8 mouse cellular contexts compared by ENCODE assay signal in genomic region chr2:117541471-117541870, GRCm38 (mm10).
DNase-seq lines count a peak whose midpoint lies in the region; ATAC-seq and TF ChIP-seq lines count a peak whose summit lies in the region.

No protein-coding gene starts in this region.

- H3K9ac ChIP-seq in intestine, embryonic 14.5 days (ENCODE audit: low read length), result no peak overlapping the region
- no peak overlapping the region for H3K9ac ChIP-seq in intestine, embryonic 16.5 days (ENCODE audit: low read depth, low read length)
- H3K9ac ChIP-seq in forebrain, embryonic 15.5 days (replicated peaks), result no peak overlapping the region
- H3K9ac ChIP-seq in hindbrain, embryonic 16.5 days (ENCODE audit: low read depth, low read length), result no peak overlapping the region
- H3K9ac ChIP-seq in midbrain, embryonic 13.5 days (replicated peaks), result no peak overlapping the region
- no peak overlapping the region for H3K9ac ChIP-seq in stomach, postnatal 0 days (ENCODE audit: low read length)

- H3K4me3 ChIP-seq in intestine, embryonic 14.5 days (ENCODE audit: low read depth, low read length), result no peak overlapping the region
- no peak overlapping the region for H3K4me3 ChIP-seq in intestine, embryonic 16.5 days (ENCODE audit: low read length)
- H3K4me3 ChIP-seq in forebrain, embryonic 15.5 days, result no peak overlapping the region
- no peak overlapping the region for H3K4me3 ChIP-seq in hindbrain, embryonic 16.5 days (ENCODE audit: low read length)
- no peak overlapping the region for H3K4me3 ChIP-seq in midbrain, embryonic 13.5 days (replicated peaks)
- H3K4me3 ChIP-seq in stomach, postnatal 0 days (ENCODE audit: low read depth, low read length), result no peak overlapping the region

- no peaks in the 10 kb centered on the region for H3K4me1 ChIP-seq in intestine, embryonic 14.5 days (replicated peaks; ENCODE audit: control insufficient read depth, insufficient read depth, low read length)
- no peaks in the 10 kb centered on the region for H3K4me1 ChIP-seq in intestine, embryonic 16.5 days (ENCODE audit: control insufficient read depth, insufficient read depth, low read length)
- no peaks in the 10 kb centered on the region for H3K4me1 ChIP-seq in forebrain, embryonic 15.5 days
- H3K4me1 ChIP-seq in hindbrain, embryonic 16.5 days (ENCODE audit: control insufficient read depth, insufficient read depth, low read depth, low read length), result no peaks in the 10 kb centered on the region
- H3K4me1 ChIP-seq in midbrain, embryonic 13.5 days (replicated peaks), result 0 out of 2 replicates have a peak, but pooled peaks cover 6% of the 10 kb centered on the region
- H3K4me1 ChIP-seq in stomach, postnatal 0 days (replicated peaks; ENCODE audit: control insufficient read depth, insufficient read depth), result no peaks in the 10 kb centered on the region

- WGBS in intestine, embryonic 14.5 days, result 13% methylated on average over 6 of the region's 6 CpGs
- WGBS in intestine, embryonic 16.5 days, result 13% methylated on average over 6 of the region's 6 CpGs
- WGBS in forebrain, embryonic 15.5 days, result 10% methylated on average over 6 of the region's 6 CpGs
- 13% methylated on average over 6 of the region's 6 CpGs for WGBS in hindbrain, embryonic 16.5 days
- WGBS in midbrain, embryonic 13.5 days, result 15% methylated on average over 6 of the region's 6 CpGs
- 8% methylated on average over 6 of the region's 6 CpGs for WGBS in stomach, postnatal 0 days

- peak; percentile 85 for TF ChIP-seq CTCF in stomach, postnatal 0 days (IDR thresholded peaks at IDR 0.05; ENCODE audit: low read depth)

- H3K27me3 ChIP-seq in intestine, embryonic 14.5 days (replicated peaks; ENCODE audit: control insufficient read depth, insufficient read depth, low read length), result no peaks in the 10 kb centered on the region
- H3K27me3 ChIP-seq in intestine, embryonic 16.5 days (replicated peaks; ENCODE audit: control insufficient read depth, insufficient read depth, low read length), result 0 out of 2 replicates have a peak, but pooled peaks cover 3% of the 10 kb centered on the region
- no peaks in the 10 kb centered on the region for H3K27me3 ChIP-seq in forebrain, embryonic 15.5 days
- no peaks in the 10 kb centered on the region for H3K27me3 ChIP-seq in hindbrain, embryonic 16.5 days (replicated peaks; ENCODE audit: control insufficient read depth, insufficient read depth, low read length)
- peaks cover 40% of the 10 kb centered on the region for H3K27me3 ChIP-seq in midbrain, embryonic 13.5 days
- H3K27me3 ChIP-seq in stomach, postnatal 0 days (ENCODE audit: control insufficient read depth, insufficient read depth, low read length), result no peaks in the 10 kb centered on the region

- DNase-seq in intestine, embryonic 14.5 days (ENCODE audit: low spot score), result peak; percentile 85
- DNase-seq in brain, embryonic 18.5 days (ENCODE audit: low read depth, low spot score), result peak; percentile 51
- DNase-seq in left cerebral cortex, adult 8-10 months (ENCODE audit: low spot score in 2 of 2), result peak; percentile 37 to 57
- peak; percentile 65 for DNase-seq in stomach, postnatal 0 days (ENCODE audit: low spot score)

- no peak for TF ChIP-seq EP300 in stomach, postnatal 0 days (optimal IDR thresholded peaks at IDR 0.05)

- H3K4me2 ChIP-seq in intestine, embryonic 14.5 days (ENCODE audit: low read length), result no peak overlapping the region
- no peak overlapping the region for H3K4me2 ChIP-seq in intestine, embryonic 16.5 days (ENCODE audit: low read depth, low read length)
- no peak overlapping the region for H3K4me2 ChIP-seq in forebrain, embryonic 15.5 days (replicated peaks)
- no peak overlapping the region for H3K4me2 ChIP-seq in hindbrain, embryonic 16.5 days (ENCODE audit: low read length)
- no peak overlapping the region for H3K4me2 ChIP-seq in midbrain, embryonic 13.5 days (replicated peaks)
- H3K4me2 ChIP-seq in stomach, postnatal 0 days (replicated peaks; ENCODE audit: low read depth), result no peak overlapping the region

- no peaks in the 10 kb centered on the region for H3K9me3 ChIP-seq in intestine, embryonic 14.5 days (ENCODE audit: control insufficient read depth, low read length)
- no peaks in the 10 kb centered on the region for H3K9me3 ChIP-seq in intestine, embryonic 16.5 days (ENCODE audit: control insufficient read depth, low read length)
- H3K9me3 ChIP-seq in forebrain, embryonic 15.5 days, result no peaks in the 10 kb centered on the region
- no peaks in the 10 kb centered on the region for H3K9me3 ChIP-seq in hindbrain, embryonic 16.5 days (ENCODE audit: control insufficient read depth, low read length)
- no peaks in the 10 kb centered on the region for H3K9me3 ChIP-seq in midbrain, embryonic 13.5 days
- H3K9me3 ChIP-seq in stomach, postnatal 0 days (ENCODE audit: control insufficient read depth, low read length), result no peaks in the 10 kb centered on the region

- H3K27ac ChIP-seq in intestine, embryonic 14.5 days (ENCODE audit: low read depth), result no peak overlapping the region
- H3K27ac ChIP-seq in intestine, embryonic 16.5 days (ENCODE audit: low read length), result no peak overlapping the region
- no peak overlapping the region for H3K27ac ChIP-seq in forebrain, embryonic 15.5 days (replicated peaks)
- no peak overlapping the region for H3K27ac ChIP-seq in hindbrain, embryonic 16.5 days (ENCODE audit: low read depth, low read length)
- no peak overlapping the region for H3K27ac ChIP-seq in midbrain, embryonic 13.5 days
- H3K27ac ChIP-seq in stomach, postnatal 0 days (replicated peaks), result no peak overlapping the region

- no peak for ATAC-seq in intestine, embryonic 14.5 days (replicated peaks; ENCODE audit: low FRiP score, low TSS enrichment, low read depth)
- ATAC-seq in intestine, embryonic 16.5 days, result no peak
- ATAC-seq in forebrain, embryonic 15.5 days (replicated peaks), result peak; percentile 79; the same call in 1 of the 2 replicates
- ATAC-seq in hindbrain, embryonic 16.5 days, result peak; percentile 80; the same call in 1 of the 2 replicates
- peak; percentile 62; the same call in 1 of the 2 replicates for ATAC-seq in midbrain, embryonic 13.5 days
- ATAC-seq in stomach, postnatal 0 days (ENCODE audit: low FRiP score, low TSS enrichment), result peak; percentile 26; the same call in 1 of the 2 replicates

- no peaks in the 10 kb centered on the region for H3K36me3 ChIP-seq in intestine, embryonic 14.5 days (ENCODE audit: control insufficient read depth, insufficient read depth, low read length)
- H3K36me3 ChIP-seq in intestine, embryonic 16.5 days (ENCODE audit: control insufficient read depth, insufficient read depth, low read length), result no peaks in the 10 kb centered on the region
- no peaks in the 10 kb centered on the region for H3K36me3 ChIP-seq in forebrain, embryonic 15.5 days
- H3K36me3 ChIP-seq in hindbrain, embryonic 16.5 days (ENCODE audit: control insufficient read depth, insufficient read depth, low read length), result no peaks in the 10 kb centered on the region
- H3K36me3 ChIP-seq in midbrain, embryonic 13.5 days, result no peaks in the 10 kb centered on the region
- no peaks in the 10 kb centered on the region for H3K36me3 ChIP-seq in stomach, postnatal 0 days (ENCODE audit: control insufficient read depth, insufficient read depth, low read length)

Comparison
In these comparisons a context has a peak if more than half of its experiments do, and no peak if none do; other contexts are left out.
1. ATAC-seq: peak in forebrain, embryonic 15.5 days (single experiment), hindbrain, embryonic 16.5 days (single experiment), midbrain, embryonic 13.5 days (single experiment) and stomach, postnatal 0 days (single experiment); none in intestine, embryonic 14.5 days (single experiment) and intestine, embryonic 16.5 days (single experiment).
2. Peak in every context shown above with its lines, with median percentiles within 50 percentile points of each other: DNase-seq.